Mouse (Mus musculus) lung, adult 2 months (tissue): ENCODE results near the gene Urb1.

Experiments
- CTCF ChIP-seq: fragments of 200-500 bp; IDR thresholded peaks from 2 replicates; pipeline ENCODE4 v1.5.1; 2011; ENCODE audit warnings: mild to moderate bottlenecking, low read length, control low read depth; ENCODE audit not compliant: insufficient read depth
- POLR2A ChIP-seq: fragments of 200-500 bp; IDR thresholded peaks from 2 replicates; pipeline ENCODE4 v1.6.1; 2011; ENCODE audit warnings: low read depth, mild to moderate bottlenecking, control low read depth, low read length, borderline replicate concordance; ENCODE audit errors: extremely low read depth

GRCm38 (mm10) chr16:90801251-90801650, 9.0 kb downstream of the Urb1 start:
- TF ChIP-seq POLR2A = no peak
- no peak for TF ChIP-seq CTCF
